Mouse (Mus musculus) liver, embryonic 11.5 days (tissue): ENCODE data around the gene Sprr2k. TPM values are rescaled to one million over a fixed set of nuclear protein-coding genes. Genes with fewer than 3 reads are reported as not detected.

ENCODE experiments used
- ATAC-seq: fragments of 200-750 bp; cut with Nextera tagmentation; replicated peaks from 2 replicates; pipeline ENCODE4 v1.8.0; 2017; ENCODE audit warnings: moderate number of reproducible peaks, mild to moderate bottlenecking, moderate TSS enrichment, moderate library complexity; ENCODE audit not compliant: low FRiP score
- DNase-seq: peaks from one replicate; pipeline ENCODE4 v3.0.0-alpha.2; 2017; ENCODE audit warnings: low spot score
- H3K27ac ChIP-seq: fragments of 300-500 bp; sonication (generic); 2 replicates; pipeline ENCODE4 v1.5.1; 2014; ENCODE audit warnings: mild to moderate bottlenecking, low read depth, low read length, control low read depth
- H3K27me3 ChIP-seq: fragments of 300-500 bp; sonication (generic); replicated peaks from 2 replicates; pipeline ENCODE4 v1.6.1; 2014; ENCODE audit warnings: low read length, mixed read lengths; ENCODE audit not compliant: control insufficient read depth, insufficient read depth
- H3K36me3 ChIP-seq: fragments of 300-500 bp; sonication (generic); 2 replicates; pipeline ENCODE4 v1.6.1; 2014; ENCODE audit warnings: mild to moderate bottlenecking, low read length, moderate library complexity, mixed read lengths; ENCODE audit not compliant: control insufficient read depth, insufficient read depth
- H3K4me1 ChIP-seq: fragments of 300-500 bp; sonication (generic); replicated peaks from 2 replicates; pipeline ENCODE4 v1.6.1; 2014; ENCODE audit warnings: low read length, mixed read lengths; ENCODE audit not compliant: control insufficient read depth, insufficient read depth
- H3K4me2 ChIP-seq: fragments of 300-500 bp; sonication (generic); 2 replicates; pipeline ENCODE4 v1.6.1; 2014; ENCODE audit warnings: mild to moderate bottlenecking, control low read depth, moderate library complexity
- H3K4me3 ChIP-seq: fragments of 300-500 bp; sonication (generic); 2 replicates; pipeline ENCODE4 v1.5.1; 2014; ENCODE audit warnings: low read depth, low read length, control low read depth
- H3K9ac ChIP-seq: fragments of 300-500 bp; sonication (generic); 2 replicates; pipeline ENCODE4 v1.6.1; 2014; ENCODE audit warnings: low read depth, low read length, control low read depth
- H3K9me3 ChIP-seq: fragments of 300-500 bp; sonication (generic); 2 replicates; pipeline ENCODE4 v1.6.1; 2016; ENCODE audit warnings: low read length, inconsistent platforms, mixed read lengths; ENCODE audit not compliant: control insufficient read depth
- WGBS: fragments of 180-500 bp; shearing (Covaris S2); extraction: QIAGEN DNeasy Blood & Tissue Kit; methylation state at CpG from one replicate; pipeline ENCODE4 v1.1.7; 2014; 5-methylcytosine and 5-hydroxymethylcytosine counted together
- polyA plus RNA-seq: library from polyadenylated mRNA; unstranded; fragments of >200 nt; fragmentation: Nextera tagmentation; extraction: Ambion mirVana; gene quantifications from 2 replicates; pipeline ENCODE4 v1.2.1, GENCODE M21; 2014

The Sprr2k gene
- polyA plus RNA-seq, result not detected in 2 replicates

- Histone ChIP-seq H3K4me1 (no peaks in the 10 kb centered on the region), H3K36me3 (no peaks in the 10 kb centered on the region), H3K27ac (no peak within 1 kb of the TSS), H3K9ac (no peak within 1 kb of the TSS), H3K9me3 (no peaks in the 10 kb centered on the region), H3K4me3 (no peak within 1 kb of the TSS), H3K27me3 (no peaks in the 10 kb centered on the region), H3K4me2 (no peak within 1 kb of the TSS)
- DNase-seq, result no peak
- ATAC-seq, result no peak
- WGBS, result 90% methylated on average over 2 of the region's 2 CpGs
These were observed at the start of gene Sprr2k for GRCm38 (mm10) chr3:92432282-92432681. TSS of gene Sprr2k (plus strand) at chr3:92432582.

GRCm38 (mm10) chr3:92385385-92385784 lies 47.0 kb upstream of the Sprr2k start, which contains the start of gene Sprr2h:
TSS of gene Sprr2h (plus strand) at chr3:92385685.
- H3K9ac ChIP-seq, result no peak within 1 kb of the TSS
- H3K27ac ChIP-seq, result no peak within 1 kb of the TSS
- no peak for ATAC-seq
- H3K27me3 ChIP-seq, result no peaks in the 10 kb centered on the region
- no peaks in the 10 kb centered on the region for H3K9me3 ChIP-seq
- H3K4me3 ChIP-seq, result no peak within 1 kb of the TSS
- 69% methylated on average over 1 of the region's 1 CpGs for WGBS
- H3K4me2 ChIP-seq, result no peak within 1 kb of the TSS
- no peaks in the 10 kb centered on the region for H3K36me3 ChIP-seq
- no peaks in the 10 kb centered on the region for H3K4me1 ChIP-seq
- no peak for DNase-seq

DNA sequence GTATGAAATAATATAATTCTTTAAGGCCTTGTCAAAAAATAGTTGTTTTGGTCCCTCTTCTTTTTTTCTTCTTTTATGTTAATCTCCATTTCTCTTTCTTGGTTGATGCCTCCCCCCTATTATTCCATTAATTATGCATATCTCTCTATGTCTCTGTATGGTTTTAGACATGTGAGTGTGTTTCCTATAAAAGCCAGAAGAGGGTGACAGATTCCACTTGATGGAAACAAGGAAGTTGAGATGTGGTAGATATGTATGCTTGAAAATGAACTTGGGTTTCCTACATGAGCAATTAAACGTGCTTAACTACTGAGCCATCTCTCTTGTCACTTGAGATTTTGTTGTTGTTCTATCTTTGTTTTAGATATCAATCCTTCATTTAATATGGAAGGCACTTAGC lies 38.1 kb upstream of the Sprr2k start:
- ATAC-seq (no peak), DNase-seq (no peak)
- 42% methylated on average over 1 of the region's 1 CpGs for WGBS
- no peak overlapping the region for H3K27ac ChIP-seq
- H3K36me3 ChIP-seq, result no peaks in the 10 kb centered on the region
- no peak overlapping the region for H3K9ac ChIP-seq
- H3K4me3 ChIP-seq, result no peak overlapping the region
- H3K9me3 ChIP-seq, result no peaks in the 10 kb centered on the region
- H3K27me3 ChIP-seq, result no peaks in the 10 kb centered on the region
- H3K4me1 ChIP-seq, result no peaks in the 10 kb centered on the region
- H3K4me2 ChIP-seq, result no peak overlapping the region

DNA sequence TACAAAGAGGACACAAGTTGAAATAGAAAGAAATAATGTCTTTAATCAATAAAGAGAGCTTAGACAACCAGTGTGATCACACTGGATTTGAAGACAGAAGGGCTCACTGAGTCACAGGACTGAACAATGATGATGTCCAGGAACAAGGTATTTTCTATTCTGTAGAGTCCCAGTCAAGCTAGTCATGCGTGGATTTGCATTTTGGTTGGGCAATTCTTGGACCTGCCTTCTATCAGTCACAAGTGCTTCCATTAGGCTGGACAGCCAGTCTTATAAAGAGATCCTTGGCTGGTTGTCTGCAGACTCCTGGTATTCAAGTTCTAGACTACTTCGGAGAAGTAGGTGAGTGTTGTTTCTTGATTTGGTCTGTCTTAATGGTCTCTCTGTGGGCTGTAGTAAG lies 24.7 kb upstream of the Sprr2k start, which contains the start of gene Sprr2i:
Sprr2i (plus strand) TSS at position 301 of the 400 bp plus-strand sequence.
- Histone ChIP-seq H3K9ac (no peak within 1 kb of the TSS), H3K4me3 (no peak within 1 kb of the TSS), H3K4me1 (no peaks in the 10 kb centered on the region), H3K9me3 (no peaks in the 10 kb centered on the region), H3K27ac (no peak within 1 kb of the TSS), H3K36me3 (no peaks in the 10 kb centered on the region), H3K4me2 (no peak within 1 kb of the TSS), H3K27me3 (no peaks in the 10 kb centered on the region)
- DNase-seq (no peak), ATAC-seq (no peak)
- 85% methylated on average over 2 of the region's 2 CpGs for WGBS

DNA sequence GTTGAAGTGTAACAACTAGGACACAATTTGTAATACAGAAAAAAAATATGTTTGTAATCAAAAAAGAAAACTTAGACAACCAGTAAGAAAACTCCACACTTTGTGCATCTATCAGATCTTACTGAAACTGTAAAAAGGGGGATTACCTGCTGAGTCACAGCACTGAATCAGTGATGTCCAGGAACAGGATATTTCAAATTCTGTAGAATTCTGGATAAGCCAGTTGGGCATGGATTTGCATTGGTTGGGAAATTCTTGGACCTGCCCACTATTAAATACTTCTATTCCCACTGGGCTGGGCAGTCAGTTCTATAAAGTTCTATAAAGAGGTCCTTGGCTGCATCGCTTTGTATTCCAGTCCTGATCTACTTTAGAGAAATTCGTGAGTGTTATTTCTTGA lies 14.6 kb upstream of the Sprr2k start, which contains the start of gene Sprr2j-ps:
Sprr2j-ps (plus strand) TSS at position 301 of the 400 bp plus-strand sequence.
- WGBS, result 87% methylated on average over 2 of the region's 2 CpGs
- no peaks in the 10 kb centered on the region for H3K27me3 ChIP-seq
- H3K9ac ChIP-seq, result no peak within 1 kb of the TSS
- ATAC-seq, result no peak
- no peak for DNase-seq
- H3K27ac ChIP-seq, result no peak within 1 kb of the TSS
- H3K36me3 ChIP-seq, result no peaks in the 10 kb centered on the region
- no peaks in the 10 kb centered on the region for H3K9me3 ChIP-seq
- H3K4me3 ChIP-seq, result no peak within 1 kb of the TSS
- H3K4me2 ChIP-seq, result no peak within 1 kb of the TSS
- H3K4me1 ChIP-seq, result no peaks in the 10 kb centered on the region

DNA sequence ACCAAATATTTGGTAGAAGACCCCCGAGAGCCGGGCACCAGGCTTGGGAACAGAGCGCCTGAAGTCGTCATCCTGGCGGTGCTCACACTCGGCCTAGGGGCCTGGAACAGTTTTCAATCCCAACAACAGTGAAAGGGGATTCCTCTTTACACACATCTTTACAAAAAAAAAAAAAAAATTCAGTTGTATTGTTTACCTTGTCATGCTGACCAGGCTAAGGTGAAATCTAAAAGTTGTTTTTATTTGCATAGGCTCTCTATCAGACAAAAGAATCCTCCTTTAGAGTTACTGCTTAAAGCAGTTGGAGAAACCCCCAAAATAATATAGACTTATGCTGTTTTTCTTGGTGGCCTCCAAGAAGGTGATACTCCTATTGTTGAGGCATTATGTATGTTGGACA lies 3.1 kb upstream of the Sprr2k start, which contains the start of gene Gm9774:
Gm9774 (minus strand) TSS at position 101 of the 400 bp plus-strand sequence.
- WGBS, result 91% methylated on average over 6 of the region's 6 CpGs
- H3K9ac ChIP-seq, result no peak within 1 kb of the TSS
- no peaks in the 10 kb centered on the region for H3K27me3 ChIP-seq
- no peak for ATAC-seq
- no peaks in the 10 kb centered on the region for H3K4me1 ChIP-seq
- H3K9me3 ChIP-seq, result no peaks in the 10 kb centered on the region
- no peak within 1 kb of the TSS for H3K4me3 ChIP-seq
- no peak within 1 kb of the TSS for H3K4me2 ChIP-seq
- DNase-seq, result no peak
- H3K36me3 ChIP-seq, result no peaks in the 10 kb centered on the region
- H3K27ac ChIP-seq, result no peak within 1 kb of the TSS

GRCm38 (mm10) chr3:92438689-92439088 lies 6.3 kb downstream of the Sprr2k start, which contains the start of gene Sprr1b:
TSS of gene Sprr1b (minus strand) at chr3:92438789.
- DNase-seq (no peak), ATAC-seq (no peak)
- no peaks in the 10 kb centered on the region for H3K9me3 ChIP-seq
- 85% methylated on average over 3 of the region's 3 CpGs for WGBS
- H3K4me2 ChIP-seq, result no peak within 1 kb of the TSS
- no peaks in the 10 kb centered on the region for H3K36me3 ChIP-seq
- H3K4me3 ChIP-seq, result no peak within 1 kb of the TSS
- H3K9ac ChIP-seq, result no peak within 1 kb of the TSS
- H3K27me3 ChIP-seq, result no peaks in the 10 kb centered on the region
- no peak within 1 kb of the TSS for H3K27ac ChIP-seq
- no peaks in the 10 kb centered on the region for H3K4me1 ChIP-seq

GRCm38 (mm10) chr3:92440177-92440576 lies 7.8 kb downstream of the Sprr2k start:
- Histone ChIP-seq H3K9me3 (no peaks in the 10 kb centered on the region), H3K9ac (no peak overlapping the region), H3K27ac (no peak overlapping the region), H3K4me2 (no peak overlapping the region), H3K27me3 (no peaks in the 10 kb centered on the region), H3K4me1 (no peaks in the 10 kb centered on the region), H3K4me3 (no peak overlapping the region), H3K36me3 (no peaks in the 10 kb centered on the region)
- ATAC-seq (no peak), DNase-seq (no peak)
- WGBS, result 89% methylated on average over 3 of the region's 3 CpGs

GRCm38 (mm10) chr3:92455151-92455550 lies 22.8 kb downstream of the Sprr2k start:
- no peak overlapping the region for H3K27ac ChIP-seq
- no peaks in the 10 kb centered on the region for H3K27me3 ChIP-seq
- H3K9me3 ChIP-seq, result no peaks in the 10 kb centered on the region
- 87% methylated on average over 5 of the region's 5 CpGs for whole genome bisulfite sequencing
- H3K9ac ChIP-seq, result no peak overlapping the region
- DNase-seq, result no peak
- no peak for ATAC-seq
- no peaks in the 10 kb centered on the region for H3K4me1 ChIP-seq
- no peak overlapping the region for H3K4me3 ChIP-seq
- H3K4me2 ChIP-seq, result no peak overlapping the region
- H3K36me3 ChIP-seq, result no peaks in the 10 kb centered on the region
